Mouse (Mus musculus) macrophage (primary cell): ENCODE results near the gene Pcna. TPM values are rescaled to one million over a fixed set of nuclear protein-coding genes. Genes with fewer than 3 reads are reported as not detected.

Experiments used
- H3K27ac ChIP-seq: fragments of 350-480 bp; formaldehyde crosslinking; 2 replicates; pipeline ENCODE4 v1.9.0; 2021
- H3K36me3 ChIP-seq: fragments of 350-480 bp; formaldehyde crosslinking; 2 replicates; pipeline ENCODE4 v1.9.0; 2021; ENCODE audit errors: inconsistent target
- H3K4me3 ChIP-seq: fragments of 350-480 bp; formaldehyde crosslinking; 2 replicates; pipeline ENCODE4 v1.9.0; 2021; ENCODE audit errors: inconsistent target
- H3K79me2 ChIP-seq: fragments of 350-480 bp; formaldehyde crosslinking; 2 replicates; pipeline ENCODE4 v1.9.0; 2021; ENCODE audit errors: inconsistent target
- WGBS: methylation state at CpG from one replicate; pipeline ENCODE4 v1.1.7; 2026; ENCODE audit warnings: inconsistent platforms; ENCODE audit not compliant: missing documents; 5-methylcytosine and 5-hydroxymethylcytosine counted together
- polyA plus RNA-seq: library from polyadenylated mRNA; stranded (reverse); fragments of 250-400 nt; gene quantifications from 3 replicates; pipeline ENCODE4 v1.2.4, GENCODE M21; 2018; ENCODE audit warnings: inconsistent platforms

Gene Pcna
- polyA plus RNA-seq, 1 experiment from 2014 or later = 452 TPM

- Histone ChIP-seq H3K36me3 (no peaks in the 10 kb centered on the region), H3K79me2 (no peaks in the 10 kb centered on the region), H3K27ac (no peak overlapping the region), H3K4me3 (no peak overlapping the region)
- WGBS = 89% methylated on average over 16 of the region's 16 CpGs
Observed at GRCm38 (mm10) chr2:132233985-132234765, 18.9 kb downstream of the Pcna start.

GRCm38 (mm10) chr2:132232413-132232945 lies 20.6 kb downstream of the Pcna start:
- H3K36me3 ChIP-seq = no peaks in the 10 kb centered on the region
- no peak overlapping the region for H3K4me3 ChIP-seq
- H3K79me2 ChIP-seq = no peaks in the 10 kb centered on the region
- 95% methylated on average over 3 of the region's 3 CpGs for WGBS
- H3K27ac ChIP-seq = no peak overlapping the region

- no peaks in the 10 kb centered on the region for H3K79me2 ChIP-seq
- H3K36me3 ChIP-seq = no peaks in the 10 kb centered on the region
- peak overlapping the region; percentile 98 for H3K27ac ChIP-seq
- no peak overlapping the region for H3K4me3 ChIP-seq
- 7% methylated on average over 4 of the region's 4 CpGs for WGBS
Observed at GRCm38 (mm10) chr2:132224359-132224758, 28.8 kb downstream of the Pcna start.

- no peak overlapping the region for H3K4me3 ChIP-seq
- no peaks in the 10 kb centered on the region for H3K36me3 ChIP-seq
- no peaks in the 10 kb centered on the region for H3K79me2 ChIP-seq
- 45% methylated on average over 11 of the region's 11 CpGs for WGBS
- H3K27ac ChIP-seq = peak overlapping the region; percentile 98
Observed at GRCm38 (mm10) chr2:132221611-132222073, 31.5 kb downstream of the Pcna start.

- Histone ChIP-seq H3K36me3 (no peaks in the 10 kb centered on the region), H3K4me3 (no peak overlapping the region), H3K27ac (peak overlapping the region; percentile 93), H3K79me2 (no peaks in the 10 kb centered on the region)
- WGBS = 32% methylated on average over 5 of the region's 5 CpGs
Observed at GRCm38 (mm10) chr2:132211995-132212656, 41.0 kb downstream of the Pcna start.

GRCm38 (mm10) chr2:132210806-132211312 lies 42.3 kb downstream of the Pcna start:
- no peaks in the 10 kb centered on the region for H3K36me3 ChIP-seq
- H3K27ac ChIP-seq = peak overlapping the region; percentile 93; the same call in 1 of the 2 replicates
- H3K79me2 ChIP-seq = no peaks in the 10 kb centered on the region
- H3K4me3 ChIP-seq = no peak overlapping the region
- WGBS = 86% methylated on average over 9 of the region's 9 CpGs

- H3K4me3 ChIP-seq = no peak overlapping the region
- H3K36me3 ChIP-seq = no peaks in the 10 kb centered on the region
- H3K27ac ChIP-seq = no peak overlapping the region
- H3K79me2 ChIP-seq = no peaks in the 10 kb centered on the region
- 71% methylated on average over 6 of the region's 8 CpGs for WGBS
Observed at GRCm38 (mm10) chr2:132208246-132208881, 44.8 kb downstream of the Pcna start.

- no peaks in the 10 kb centered on the region for H3K79me2 ChIP-seq
- WGBS = 95% methylated on average over 15 of the region's 16 CpGs
- H3K27ac ChIP-seq = no peak overlapping the region
Observed at GRCm38 (mm10) chr2:132206316-132206881, 46.7 kb downstream of the Pcna start.

GRCm38 (mm10) chr2:132205549-132205948 lies 47.6 kb downstream of the Pcna start:
- WGBS = 83% methylated on average over 4 of the region's 4 CpGs
- Histone ChIP-seq H3K27ac (no peak overlapping the region), H3K4me3 (no peak overlapping the region), H3K79me2 (no peaks in the 10 kb centered on the region), H3K36me3 (no peaks in the 10 kb centered on the region)

More at GRCm38 (mm10) chr2:132206316-132206881, 46.7 kb downstream of the Pcna start:
- H3K4me3 ChIP-seq = no peak overlapping the region
- H3K36me3 ChIP-seq = no peaks in the 10 kb centered on the region

- WGBS = 4% methylated on average over 2 of the region's 3 CpGs
- Histone ChIP-seq H3K79me2 (no peaks in the 10 kb centered on the region), H3K27ac (no peak overlapping the region), H3K4me3 (no peak overlapping the region), H3K36me3 (no peaks in the 10 kb centered on the region)
Observed at GRCm38 (mm10) chr2:132203773-132204172, 49.3 kb downstream of the Pcna start.

- Histone ChIP-seq H3K27ac (no peak overlapping the region), H3K36me3 (no peaks in the 10 kb centered on the region), H3K4me3 (no peak overlapping the region), H3K79me2 (no peaks in the 10 kb centered on the region)
- 89% methylated on average over 3 of the region's 3 CpGs for WGBS
Observed at GRCm38 (mm10) chr2:132203186-132203585, 49.9 kb downstream of the Pcna start.
